Mouse (Mus musculus) left cerebral cortex, adult 9 months (tissue): ENCODE results near the gene Pdcd2l.
A peak's percentile ranks its signal among the peaks of the same experiment; 100 is the strongest.

Experiments used
- DNase-seq, 2 experiments: peaks; one replicate each; pipeline ENCODE4 v3.0.0; 2022; ENCODE audit warnings: low spot score in 2 of 2

Pdcd2l gene

DNA sequence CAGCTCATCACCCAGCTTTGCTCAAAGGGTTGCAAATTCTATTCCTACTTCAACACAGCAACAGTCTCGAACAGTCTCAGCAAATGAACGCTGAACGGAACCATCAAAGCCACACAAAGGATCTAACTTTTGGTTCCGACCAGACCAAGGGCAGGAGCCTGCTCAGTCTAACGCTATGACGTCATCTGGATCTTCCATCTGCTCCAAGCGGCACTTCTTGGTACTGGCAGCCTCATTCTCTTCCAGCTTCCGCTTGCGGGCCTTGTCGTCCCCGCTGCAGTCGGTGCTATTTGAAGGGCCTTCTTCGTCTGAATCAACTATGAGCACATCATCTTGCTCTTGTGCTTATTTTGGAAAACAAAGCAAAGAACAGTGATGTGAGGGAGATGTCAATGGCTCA lies 55.3 kb downstream of the Pdcd2l start:
- DNase-seq, result peak in 1 of 2 experiments; percentile 21

DNA sequence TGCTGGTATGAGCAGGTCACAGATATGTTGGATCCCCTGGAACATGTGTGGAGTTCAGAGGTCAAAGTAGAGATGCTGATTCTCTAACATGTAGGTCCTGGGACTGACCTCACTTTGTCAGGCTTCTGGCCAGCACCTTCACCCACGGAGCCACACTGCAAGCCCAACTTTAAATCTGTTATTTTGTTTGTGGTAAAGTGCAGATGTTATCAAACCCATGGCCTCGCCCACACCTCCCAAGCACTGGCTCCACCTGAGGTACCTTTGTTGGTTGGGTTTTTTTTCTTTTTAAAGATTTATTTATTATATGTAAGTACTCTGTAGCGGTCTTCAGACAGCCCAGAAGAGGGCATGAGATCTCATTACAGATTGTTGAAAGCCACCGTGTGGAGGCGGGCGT lies 57.0 kb downstream of the Pdcd2l start:
- no peak for DNase-seq
